Mouse (Mus musculus) MEL (cell line): ENCODE measurements around the gene Nuak2. TPM values are rescaled to one million over a fixed set of nuclear protein-coding genes. Genes with fewer than 3 reads are reported as not detected.

Source experiments
- DNase-seq: peaks from one replicate; pipeline ENCODE4 v3.0.0; 2011; ENCODE audit warnings: low read depth, low spot score
- H3K27ac ChIP-seq: 2 replicates; pipeline ENCODE4 v1.5.1; 2012; ENCODE audit warnings: low read depth, mild to moderate bottlenecking, control low read depth, low read length, moderate library complexity; ENCODE audit not compliant: control insufficient read depth
- H3K27me3 ChIP-seq, 2 experiments: fragments of 150-350 bp in 1 of 2; sonication (generic) in 1 of 2; 2 replicates each; pipeline ENCODE4 v1.6.1; 2012; ENCODE audit warnings: low read length in 2 of 2, mild to moderate bottlenecking in 2 of 2, improper control_type of control experiment in 1 of 2, moderate library complexity in 1 of 2; ENCODE audit not compliant: insufficient read depth in 2 of 2, control insufficient read depth in 1 of 2
- H3K36me3 ChIP-seq, 2 experiments: 2 replicates each; pipeline ENCODE4 v1.6.1; 2012 to 2014; ENCODE audit warnings: low read length in 2 of 2, improper control_type of control experiment in 1 of 2, inconsistent platforms in 1 of 2, mild to moderate bottlenecking in 1 of 2; ENCODE audit not compliant: insufficient read depth in 2 of 2, control insufficient read depth in 1 of 2
- H3K4me1 ChIP-seq, 2 experiments: fragments of 150-350 bp in 1 of 2; sonication (generic) in 1 of 2; 2 replicates each; pipeline ENCODE4 v1.6.1; 2012; ENCODE audit warnings: low read length in 2 of 2, improper control_type of control experiment in 1 of 2, mild to moderate bottlenecking in 1 of 2; ENCODE audit not compliant: insufficient read depth in 2 of 2, control insufficient read depth in 1 of 2
- H3K4me3 ChIP-seq, 2 experiments: fragments of 150-350 bp in 1 of 2; sonication (generic) in 1 of 2; 2 replicates each; pipeline ENCODE4 v1.5.1; 2012; ENCODE audit warnings: low read depth in 2 of 2, low read length in 2 of 2, mild to moderate bottlenecking in 2 of 2, moderate library complexity in 2 of 2, control low read depth in 1 of 2, improper control_type of control experiment in 1 of 2; ENCODE audit not compliant: control insufficient read depth in 1 of 2, insufficient read depth in 1 of 2
- H3K79me2 ChIP-seq: 2 replicates; pipeline ENCODE4 v1.6.1; 2012; ENCODE audit warnings: mild to moderate bottlenecking, low read length, moderate library complexity; ENCODE audit not compliant: control insufficient read depth, poor library complexity, insufficient read depth
- H3K9ac ChIP-seq: 2 replicates; pipeline ENCODE4 v1.6.1; 2012; ENCODE audit warnings: low read depth, mild to moderate bottlenecking, control low read depth, low read length, moderate library complexity; ENCODE audit not compliant: control insufficient read depth, poor library complexity, severe bottlenecking
- H3K9me3 ChIP-seq: fragments of 150-350 bp; sonication (generic); replicated peaks from 2 replicates; pipeline ENCODE4 v1.6.1; 2012; ENCODE audit warnings: mild to moderate bottlenecking, low read length, improper control_type of control experiment, moderate library complexity; ENCODE audit not compliant: insufficient read depth
- BHLHE40 ChIP-seq: IDR thresholded peaks from 2 replicates; pipeline ENCODE4 v1.6.1; 2012; ENCODE audit warnings: low read depth, mild to moderate bottlenecking, inconsistent platforms, low read length, improper control_type of control experiment, borderline replicate concordance
- CTCF ChIP-seq, 3 experiments: IDR thresholded peaks in 2 of 3; conservative IDR thresholded peaks in 1 of 3; 2 replicates each; pipeline ENCODE4 v1.5.1; 2011 to 2012; ENCODE audit warnings: low read length in 3 of 3, low read depth in 2 of 3, mild to moderate bottlenecking in 2 of 3, improper control_type of control experiment in 1 of 3, inconsistent platforms in 1 of 3, mixed read lengths in 1 of 3, moderate library complexity in 1 of 3; ENCODE audit not compliant: control insufficient read depth in 1 of 3, insufficient read depth in 1 of 3, poor library complexity in 1 of 3, severe bottlenecking in 1 of 3
- EP300 ChIP-seq, 2 experiments: IDR thresholded peaks; 2 replicates each; pipeline ENCODE4 v1.6.1; 2011; ENCODE audit warnings: improper control_type of control experiment in 2 of 2, low read length in 2 of 2, low read depth in 1 of 2, mild to moderate bottlenecking in 1 of 2
- ETS1 ChIP-seq: IDR thresholded peaks from 2 replicates; pipeline ENCODE4 v1.6.1; 2012; ENCODE audit warnings: low read depth, mild to moderate bottlenecking, inconsistent platforms, low read length, improper control_type of control experiment, moderate library complexity
- GABPA ChIP-seq: IDR thresholded peaks from 2 replicates; pipeline ENCODE4 v1.6.1; 2012; ENCODE audit warnings: low read depth, mild to moderate bottlenecking, inconsistent platforms, low read length, improper control_type of control experiment, moderate library complexity
- GATA1 ChIP-seq: IDR thresholded peaks from 2 replicates; pipeline ENCODE4 v1.6.1; 2011; ENCODE audit warnings: low read depth, low read length, improper control_type of control experiment
- MAFK ChIP-seq: IDR thresholded peaks from 2 replicates; pipeline ENCODE4 v1.6.1; 2011; ENCODE audit warnings: low read depth, mild to moderate bottlenecking, low read length, improper control_type of control experiment, borderline replicate concordance
- MXI1 ChIP-seq: IDR thresholded peaks from 2 replicates; pipeline ENCODE4 v1.6.1; 2011; ENCODE audit warnings: mild to moderate bottlenecking, low read depth, low read length, improper control_type of control experiment
- MYB ChIP-seq: IDR thresholded peaks from 2 replicates; pipeline ENCODE4 v1.6.1; 2011; ENCODE audit warnings: mild to moderate bottlenecking, low read depth, low read length, improper control_type of control experiment
- POLR2A ChIP-seq, 2 experiments: IDR thresholded peaks; 2 replicates each; pipeline ENCODE4 v1.6.1; 2011 to 2012; ENCODE audit warnings: low read length in 2 of 2, mild to moderate bottlenecking in 2 of 2, control low read depth in 1 of 2, improper control_type of control experiment in 1 of 2, low read depth in 1 of 2, moderate library complexity in 1 of 2; ENCODE audit not compliant: control insufficient read depth in 1 of 2, insufficient read depth in 1 of 2, poor library complexity in 1 of 2
- RAD21 ChIP-seq: IDR thresholded peaks from 2 replicates; pipeline ENCODE4 v1.6.1; 2011; ENCODE audit warnings: mild to moderate bottlenecking, low read depth, low read length, improper control_type of control experiment
- SIN3A ChIP-seq: IDR thresholded peaks from 2 replicates; pipeline ENCODE4 v1.6.1; 2012; ENCODE audit warnings: low read length, improper control_type of control experiment, inconsistent platforms
- SMC3 ChIP-seq: IDR thresholded peaks from 2 replicates; pipeline ENCODE4 v1.6.1; 2011; ENCODE audit warnings: low read depth, low read length, improper control_type of control experiment
- TBP ChIP-seq: IDR thresholded peaks from 2 replicates; pipeline ENCODE4 v1.8.0; 2011; ENCODE audit warnings: low read depth, low read length, improper control_type of control experiment
- polyA plus RNA-seq, 2 experiments: library from polyadenylated mRNA; stranded (reverse) in 1 of 2; unstranded in 1 of 2; fragments of >175 nt in 1 of 2; fragments of >200 nt in 1 of 2; gene quantifications; 2 replicates each; pipeline versions ENCODE4 v1.2.1 to v1.2.4; 2012; ENCODE audit warnings: low replicate concordance in 2 of 2, low read depth in 1 of 2; ENCODE audit not compliant: insufficient read length in 2 of 2, insufficient read depth in 1 of 2, missing spikeins in 1 of 2
- total RNA-seq: library from RNA; depleted of rRNA; stranded (reverse); fragments of 300-350 nt; gene quantifications from 2 replicates; pipeline ENCODE4 v1.2.3, GENCODE M21; 2012

The Nuak2 gene
- total and polyA plus RNA-seq, 3 experiments = 3.0 to 3.2 TPM; not detected in 1

GRCm38 (mm10) chr1:132335378-132335965 lies 19.5 kb downstream of the Nuak2 start:
- TF ChIP-seq EP300 (IDR thresholded peaks at IDR 0.05; ENCODE audit: low read depth in 1 of 2, low read length in 2 of 2) (no peak), RAD21 (no peak), MXI1 (no peak), TBP (no peak), MAFK (no peak), GATA1 (no peak), SIN3A (no peak), MYB (no peak), POLR2A (IDR thresholded peaks at IDR 0.05; ENCODE audit: control insufficient read depth in 1 of 2, insufficient read depth in 1 of 2, low read depth in 1 of 2, low read length in 2 of 2, poor library complexity in 1 of 2) (no peak)
- Histone ChIP-seq H3K27ac (no peak overlapping the region), H3K9me3 (no peaks in the 10 kb centered on the region), H3K4me1 (peaks cover 9 to 38% of the 10 kb centered on the region in 2 experiments), H3K27me3 (no peaks in the 10 kb centered on the region), H3K36me3 (peaks cover 0 to 25% of the 10 kb centered on the region in 2 experiments; a peak in 2 of 4 replicates), H3K79me2 (no peaks in the 10 kb centered on the region), H3K4me3 (no peak overlapping the region), H3K9ac (no peak overlapping the region)
- DNase-seq = no peak

DNA sequence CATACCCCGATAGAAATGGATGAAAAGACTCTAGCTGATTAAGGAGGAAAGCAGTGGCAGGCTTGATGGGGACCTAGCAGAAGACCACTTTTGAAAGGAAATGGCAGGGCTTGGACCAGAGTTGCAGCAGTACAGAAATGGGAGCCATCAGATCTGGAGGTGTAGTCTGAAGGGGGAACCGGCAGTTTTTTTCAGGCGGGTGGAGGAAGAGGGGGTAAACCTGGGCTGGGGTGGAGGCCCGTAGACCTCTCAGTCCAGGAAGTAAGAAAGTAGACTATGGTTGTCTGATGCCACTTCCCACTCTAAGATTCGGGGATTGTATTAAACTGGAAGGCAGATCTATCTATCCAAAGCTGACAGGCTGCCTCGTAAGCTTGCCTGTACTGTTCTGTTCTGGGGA lies 21.0 kb downstream of the Nuak2 start:
- peak; percentile 52 for DNase-seq

GRCm38 (mm10) chr1:132338027-132338660 lies 22.2 kb downstream of the Nuak2 start:
- Histone ChIP-seq H3K9me3 (no peaks in the 10 kb centered on the region), H3K79me2 (no peaks in the 10 kb centered on the region), H3K27ac (no peak overlapping the region), H3K4me3 (no peak overlapping the region), H3K36me3 (peaks cover 0 to 42% of the 10 kb centered on the region in 2 experiments; a peak in 2 of 4 replicates), H3K9ac (no peak overlapping the region), H3K27me3 (no peaks in the 10 kb centered on the region), H3K4me1 (peaks cover 14 to 59% of the 10 kb centered on the region in 2 experiments)
- no peak for DNase-seq
- TF ChIP-seq ETS1 (no peak), GABPA (no peak), BHLHE40 (no peak), CTCF (IDR thresholded peaks at IDR 0.05 in 2 of 3, conservative IDR thresholded peaks at IDR 0.05 in 1 of 3; ENCODE audit: control insufficient read depth in 1 of 3, insufficient read depth in 1 of 3, low read depth in 2 of 3, low read length in 3 of 3, poor library complexity in 1 of 3, severe bottlenecking in 1 of 3) (no peak)

More for the DNA sequence above, 21.0 kb downstream of the Nuak2 start:
- Histone ChIP-seq H3K4me1 (peaks cover 9 to 48% of the 10 kb centered on the region in 2 experiments), H3K27me3 (no peaks in the 10 kb centered on the region), H3K4me3 (no peak overlapping the region), H3K9ac (peak overlapping the region; percentile 0; the same call in 1 of the 2 replicates), H3K79me2 (no peaks in the 10 kb centered on the region), H3K36me3 (peaks cover 0 to 31% of the 10 kb centered on the region in 2 experiments; a peak in 2 of 4 replicates), H3K9me3 (no peaks in the 10 kb centered on the region), H3K27ac (no peak overlapping the region)
- TF ChIP-seq BHLHE40 (peak; percentile 61; the same call in 1 of the 2 replicates), SMC3 (no peak)
